Mouse (Mus musculus): ENCODE data around the gene Slc44a2. TPM values are rescaled to one million over a fixed set of nuclear protein-coding genes. Genes with fewer than 3 reads are reported as not detected.

The Slc44a2 gene
- polyA plus RNA-seq (2014; fragmentation: Nextera tagmentation; extraction: Ambion mirVana), result 52.0 and 61.0 TPM in 2 replicates

DNA sequence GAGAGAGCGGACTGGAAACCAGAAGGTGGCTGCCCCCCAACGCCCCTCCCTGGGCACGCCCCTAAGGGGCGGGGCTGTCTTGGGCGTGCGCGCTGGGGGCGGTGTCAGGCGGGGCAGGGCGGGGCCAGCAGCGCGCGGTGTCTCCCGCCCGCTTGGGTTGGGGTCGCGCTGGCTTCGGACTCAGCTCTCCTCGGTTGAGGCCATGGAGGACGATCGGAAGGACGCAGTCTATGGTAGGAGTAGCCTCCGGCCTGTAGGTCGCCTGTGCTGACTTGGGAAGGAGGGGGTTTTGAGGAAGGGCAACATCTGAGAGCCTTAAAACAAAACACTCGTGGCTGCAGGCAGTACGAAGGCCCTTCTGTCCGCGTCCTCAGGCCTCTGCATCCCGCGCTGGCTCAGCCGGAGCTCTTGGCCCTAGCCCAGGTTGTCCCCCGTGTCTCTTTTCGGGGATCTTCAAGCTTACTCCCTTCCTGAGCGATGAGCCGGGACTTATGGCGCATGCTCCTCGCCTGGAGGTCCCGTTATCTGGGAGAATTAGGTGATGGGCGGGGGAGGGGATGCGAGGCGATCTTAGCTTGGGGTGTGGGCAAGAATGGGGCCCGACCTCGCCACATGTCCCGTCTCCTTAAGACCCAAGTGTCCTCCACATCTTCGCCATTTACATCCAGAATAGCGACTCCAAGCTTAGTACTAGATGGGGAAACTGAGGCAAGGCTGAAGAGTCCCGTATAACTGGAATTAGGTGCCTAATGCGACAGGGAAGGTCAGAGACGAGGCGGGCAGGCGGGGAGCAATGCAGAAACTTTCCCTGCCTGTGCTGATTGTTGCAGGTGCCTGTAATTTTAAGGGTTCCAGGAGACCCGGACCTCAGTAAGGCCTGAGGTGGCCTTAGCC lies at the start of gene Slc44a2:
Gene Slc44a2 (plus strand): TSS at position 80 of the 894 bp plus-strand sequence.
- DNase-seq (ENCODE audit: low spot score) (peak; percentile 87), ATAC-seq (peak; percentile 96)
- Histone ChIP-seq H3K27ac (ENCODE audit: low read depth, low read length) (peak within 1 kb of the TSS; percentile 18; the same call in 1 of the 2 replicates), H3K4me1 (ENCODE audit: control insufficient read depth, insufficient read depth, low read length) (peaks cover 12% of the 10 kb centered on the region), H3K9me3 (replicated peaks; ENCODE audit: control insufficient read depth, low read length) (no peaks in the 10 kb centered on the region), H3K27me3 (replicated peaks; ENCODE audit: control insufficient read depth, insufficient read depth, low read length) (no peaks in the 10 kb centered on the region), H3K36me3 (ENCODE audit: control insufficient read depth, insufficient read depth, low read length) (no peaks in the 10 kb centered on the region), H3K9ac (ENCODE audit: low read length) (peak within 1 kb of the TSS; percentile 89), H3K4me3 (ENCODE audit: low read depth, low read length) (peak within 1 kb of the TSS; percentile 83), H3K4me2 (ENCODE audit: low read length) (peak within 1 kb of the TSS; percentile 70)
- under 1% methylated on average over 52 of the region's 52 CpGs for WGBS

GRCm38 (mm10) chr9:21272391-21272790 lies 48.1 kb upstream of the Slc44a2 start:
- Histone ChIP-seq H3K36me3 (ENCODE audit: control insufficient read depth, insufficient read depth, low read length) (peaks cover 91% of the 10 kb centered on the region), H3K4me1 (ENCODE audit: control insufficient read depth, insufficient read depth, low read length) (no peaks in the 10 kb centered on the region), H3K4me2 (ENCODE audit: low read length) (no peak overlapping the region), H3K9ac (ENCODE audit: low read length) (no peak overlapping the region), H3K9me3 (replicated peaks; ENCODE audit: control insufficient read depth, low read length) (no peaks in the 10 kb centered on the region), H3K4me3 (ENCODE audit: low read depth, low read length) (no peak overlapping the region), H3K27me3 (replicated peaks; ENCODE audit: control insufficient read depth, insufficient read depth, low read length) (no peaks in the 10 kb centered on the region), H3K27ac (ENCODE audit: low read depth, low read length) (no peak overlapping the region)
- WGBS, result 92% methylated on average over 9 of the region's 9 CpGs
- no peak for DNase-seq (ENCODE audit: low spot score)
- no peak for ATAC-seq

- Histone ChIP-seq H3K9me3 (replicated peaks; ENCODE audit: control insufficient read depth, low read length) (no peaks in the 10 kb centered on the region), H3K27me3 (replicated peaks; ENCODE audit: control insufficient read depth, insufficient read depth, low read length) (no peaks in the 10 kb centered on the region), H3K4me1 (ENCODE audit: control insufficient read depth, insufficient read depth, low read length) (no peaks in the 10 kb centered on the region), H3K4me2 (ENCODE audit: low read length) (no peak overlapping the region), H3K36me3 (ENCODE audit: control insufficient read depth, insufficient read depth, low read length) (peaks cover 93% of the 10 kb centered on the region), H3K27ac (ENCODE audit: low read depth, low read length) (no peak overlapping the region), H3K9ac (ENCODE audit: low read length) (no peak overlapping the region), H3K4me3 (ENCODE audit: low read depth, low read length) (no peak overlapping the region)
- 92% methylated on average over 8 of the region's 8 CpGs for WGBS
- ATAC-seq (no peak), DNase-seq (ENCODE audit: low spot score) (no peak)
These were observed 47.4 kb upstream of the Slc44a2 start for GRCm38 (mm10) chr9:21273094-21273493.

DNA sequence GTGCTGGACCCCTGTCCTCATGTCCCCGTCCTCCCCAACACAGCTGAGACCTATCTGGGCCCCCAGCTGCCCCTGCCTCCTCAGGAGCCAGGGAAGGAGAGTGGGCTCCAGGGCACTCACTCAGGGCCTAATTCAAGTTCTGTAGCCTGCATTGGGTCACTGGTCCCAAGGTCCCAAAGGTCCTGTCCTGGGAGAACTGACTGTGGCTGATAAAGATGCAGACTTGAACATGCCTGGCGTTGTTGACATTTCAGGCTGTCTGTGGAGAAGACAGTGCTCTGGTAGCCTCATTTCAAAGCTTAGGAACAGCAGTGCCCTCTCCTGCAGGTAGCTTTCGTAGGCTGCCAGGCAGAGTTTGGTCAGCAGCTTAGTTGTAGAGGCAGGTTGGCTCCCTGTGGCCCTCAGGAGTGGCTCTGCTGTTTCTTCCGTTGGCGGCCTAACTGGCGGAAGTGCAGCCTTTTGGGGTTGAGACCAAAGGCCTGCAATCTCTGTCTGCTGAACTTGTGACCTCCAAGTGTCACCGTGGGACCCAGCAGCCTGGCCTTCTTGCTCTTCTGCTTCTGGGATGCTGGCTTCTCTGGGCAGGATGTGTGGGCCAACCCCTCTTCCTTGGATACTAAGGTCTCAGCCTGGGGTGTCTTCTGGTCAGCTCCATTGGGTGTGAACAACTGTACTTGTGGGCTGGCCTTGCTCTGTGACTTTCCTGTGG lies 46.8 kb upstream of the Slc44a2 start:
- DNase-seq (ENCODE audit: low spot score), result no peak
- Histone ChIP-seq H3K27ac (ENCODE audit: low read depth, low read length) (no peak overlapping the region), H3K27me3 (replicated peaks; ENCODE audit: control insufficient read depth, insufficient read depth, low read length) (no peaks in the 10 kb centered on the region)

GRCm38 (mm10) chr9:21274336-21274735 lies 46.2 kb upstream of the Slc44a2 start:
- 90% methylated on average over 3 of the region's 3 CpGs for WGBS
- H3K27me3 ChIP-seq (replicated peaks; ENCODE audit: control insufficient read depth, insufficient read depth, low read length), result no peaks in the 10 kb centered on the region
- no peak overlapping the region for H3K4me2 ChIP-seq (ENCODE audit: low read length)
- no peak overlapping the region for H3K9ac ChIP-seq (ENCODE audit: low read length)
- no peaks in the 10 kb centered on the region for H3K9me3 ChIP-seq (replicated peaks; ENCODE audit: control insufficient read depth, low read length)
- no peak for ATAC-seq
- no peak for DNase-seq (ENCODE audit: low spot score)
- peaks cover 92% of the 10 kb centered on the region for H3K36me3 ChIP-seq (ENCODE audit: control insufficient read depth, insufficient read depth, low read length)
- no peaks in the 10 kb centered on the region for H3K4me1 ChIP-seq (ENCODE audit: control insufficient read depth, insufficient read depth, low read length)
- no peak overlapping the region for H3K27ac ChIP-seq (ENCODE audit: low read depth, low read length)
- no peak overlapping the region for H3K4me3 ChIP-seq (ENCODE audit: low read depth, low read length)

More for the DNA sequence above, 46.8 kb upstream of the Slc44a2 start:
- H3K4me2 ChIP-seq (ENCODE audit: low read length), result no peak overlapping the region
- WGBS, result 83% methylated on average over 7 of the region's 7 CpGs
- no peaks in the 10 kb centered on the region for H3K9me3 ChIP-seq (replicated peaks; ENCODE audit: control insufficient read depth, low read length)
- H3K4me3 ChIP-seq (ENCODE audit: low read depth, low read length), result no peak overlapping the region
- H3K4me1 ChIP-seq (ENCODE audit: control insufficient read depth, insufficient read depth, low read length), result no peaks in the 10 kb centered on the region
- peaks cover 92% of the 10 kb centered on the region for H3K36me3 ChIP-seq (ENCODE audit: control insufficient read depth, insufficient read depth, low read length)
- no peak overlapping the region for H3K9ac ChIP-seq (ENCODE audit: low read length)
- no peak for ATAC-seq

GRCm38 (mm10) chr9:21275013-21275710 lies 45.3 kb upstream of the Slc44a2 start:
- 88% methylated on average over 7 of the region's 7 CpGs for WGBS
- DNase-seq (ENCODE audit: low spot score), result no peak
- no peak overlapping the region for H3K9ac ChIP-seq (ENCODE audit: low read length)
- no peak overlapping the region for H3K4me2 ChIP-seq (ENCODE audit: low read length)
- no peak for ATAC-seq
- H3K27ac ChIP-seq (ENCODE audit: low read depth, low read length), result no peak overlapping the region
- no peaks in the 10 kb centered on the region for H3K4me1 ChIP-seq (ENCODE audit: control insufficient read depth, insufficient read depth, low read length)
- no peaks in the 10 kb centered on the region for H3K9me3 ChIP-seq (replicated peaks; ENCODE audit: control insufficient read depth, low read length)
- peaks cover 94% of the 10 kb centered on the region for H3K36me3 ChIP-seq (ENCODE audit: control insufficient read depth, insufficient read depth, low read length)
- no peak overlapping the region for H3K4me3 ChIP-seq (ENCODE audit: low read depth, low read length)
- H3K27me3 ChIP-seq (replicated peaks; ENCODE audit: control insufficient read depth, insufficient read depth, low read length), result no peaks in the 10 kb centered on the region

DNA sequence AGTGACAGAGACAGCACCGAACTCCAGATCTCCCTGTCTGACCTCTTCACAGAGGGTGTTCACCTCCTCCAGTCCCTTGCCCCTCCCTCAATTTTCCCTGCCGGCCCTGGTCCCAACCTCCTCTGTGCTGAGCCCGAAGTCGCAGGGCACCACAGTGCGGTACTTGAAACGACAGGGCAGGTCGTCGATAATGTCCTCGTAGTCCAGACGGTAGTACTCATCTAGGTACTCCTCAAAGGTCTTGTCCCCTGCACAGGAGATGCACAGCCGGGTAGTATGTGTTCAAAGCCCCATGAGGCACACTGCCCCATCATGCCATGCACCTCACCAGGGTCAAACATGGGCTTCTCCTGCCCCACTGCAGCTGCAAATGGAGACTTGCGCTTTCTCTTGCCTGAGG lies 44.8 kb upstream of the Slc44a2 start:
- Histone ChIP-seq H3K4me3 (ENCODE audit: low read depth, low read length) (no peak overlapping the region), H3K9me3 (replicated peaks; ENCODE audit: control insufficient read depth, low read length) (no peaks in the 10 kb centered on the region), H3K4me1 (ENCODE audit: control insufficient read depth, insufficient read depth, low read length) (no peaks in the 10 kb centered on the region), H3K4me2 (ENCODE audit: low read length) (no peak overlapping the region), H3K36me3 (ENCODE audit: control insufficient read depth, insufficient read depth, low read length) (peaks cover 92% of the 10 kb centered on the region), H3K9ac (ENCODE audit: low read length) (no peak overlapping the region), H3K27ac (ENCODE audit: low read depth, low read length) (no peak overlapping the region), H3K27me3 (replicated peaks; ENCODE audit: control insufficient read depth, insufficient read depth, low read length) (no peaks in the 10 kb centered on the region)
- DNase-seq (ENCODE audit: low spot score), result no peak
- WGBS, result 89% methylated on average over 12 of the region's 12 CpGs
- ATAC-seq, result no peak

- Histone ChIP-seq H3K4me3 (ENCODE audit: low read depth, low read length) (no peak overlapping the region), H3K27me3 (replicated peaks; ENCODE audit: control insufficient read depth, insufficient read depth, low read length) (no peaks in the 10 kb centered on the region), H3K36me3 (ENCODE audit: control insufficient read depth, insufficient read depth, low read length) (peaks cover 92% of the 10 kb centered on the region), H3K9me3 (replicated peaks; ENCODE audit: control insufficient read depth, low read length) (no peaks in the 10 kb centered on the region), H3K27ac (ENCODE audit: low read depth, low read length) (no peak overlapping the region), H3K4me2 (ENCODE audit: low read length) (no peak overlapping the region), H3K9ac (ENCODE audit: low read length) (no peak overlapping the region), H3K4me1 (ENCODE audit: control insufficient read depth, insufficient read depth, low read length) (no peaks in the 10 kb centered on the region)
- DNase-seq (ENCODE audit: low spot score) (no peak), ATAC-seq (no peak)
- WGBS, result 90% methylated on average over 8 of the region's 8 CpGs
These were observed 44.2 kb upstream of the Slc44a2 start for GRCm38 (mm10) chr9:21276307-21276706.
